Mouse (Mus musculus) MEL-GATA-1-ER (cell line): Measurements from ENCODE around the gene Lhx1.
A peak's percentile ranks its signal among the peaks of the same experiment; 100 is the strongest.

Experiments
- DNase-seq: peaks from one replicate; pipeline ENCODE4 v3.0.0-alpha.2; 2012; ENCODE audit warnings: low read depth; ENCODE audit errors: extremely low read depth

Gene Lhx1

DNA sequence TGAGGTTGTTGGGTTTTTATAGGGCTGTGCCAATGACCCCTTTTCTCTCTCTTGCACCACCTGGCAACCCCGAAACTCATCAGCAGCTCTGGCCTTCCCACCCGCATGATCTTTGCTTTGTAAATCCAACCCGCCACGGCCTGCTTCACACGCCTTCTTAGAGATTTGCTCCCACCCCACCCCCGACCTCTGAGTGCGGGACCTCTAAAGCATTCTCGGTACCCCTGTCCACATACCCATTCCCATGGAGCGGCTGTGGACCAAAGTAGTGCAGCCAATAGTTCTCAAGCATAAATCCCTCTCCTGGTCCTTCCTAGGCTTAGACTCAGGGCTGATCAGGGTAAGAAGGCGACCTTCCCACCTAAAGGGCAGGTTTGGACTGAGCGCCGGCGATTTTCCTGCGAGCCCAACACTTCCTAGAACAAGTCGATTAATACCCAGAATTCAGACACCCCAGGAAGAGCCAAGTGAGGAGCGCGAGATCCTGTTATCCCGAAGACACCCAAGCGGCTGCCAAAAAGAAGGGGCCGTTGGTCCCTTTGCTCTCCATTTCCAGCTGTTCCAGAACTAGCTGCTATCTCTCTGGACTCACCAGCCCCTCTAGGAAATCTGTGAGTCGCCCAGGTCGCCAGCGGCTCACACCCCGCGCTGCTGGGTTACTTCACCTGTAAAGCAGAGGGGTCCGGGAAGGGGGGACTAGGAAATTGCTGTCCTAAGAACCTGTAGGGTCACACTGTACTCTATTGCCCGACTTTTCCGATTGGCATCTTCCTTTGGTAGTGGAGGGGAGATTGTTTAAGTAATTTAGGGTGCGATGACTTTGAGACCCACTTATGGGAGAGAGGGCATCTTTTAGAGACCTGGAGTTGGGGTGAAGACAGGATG lies 1.9 kb upstream of the Lhx1 start:
- no peak for DNase-seq

GRCm38 (mm10) chr11:84526451-84526850 lies 1.1 kb upstream of the Lhx1 start:
- no peak for DNase-seq

DNA sequence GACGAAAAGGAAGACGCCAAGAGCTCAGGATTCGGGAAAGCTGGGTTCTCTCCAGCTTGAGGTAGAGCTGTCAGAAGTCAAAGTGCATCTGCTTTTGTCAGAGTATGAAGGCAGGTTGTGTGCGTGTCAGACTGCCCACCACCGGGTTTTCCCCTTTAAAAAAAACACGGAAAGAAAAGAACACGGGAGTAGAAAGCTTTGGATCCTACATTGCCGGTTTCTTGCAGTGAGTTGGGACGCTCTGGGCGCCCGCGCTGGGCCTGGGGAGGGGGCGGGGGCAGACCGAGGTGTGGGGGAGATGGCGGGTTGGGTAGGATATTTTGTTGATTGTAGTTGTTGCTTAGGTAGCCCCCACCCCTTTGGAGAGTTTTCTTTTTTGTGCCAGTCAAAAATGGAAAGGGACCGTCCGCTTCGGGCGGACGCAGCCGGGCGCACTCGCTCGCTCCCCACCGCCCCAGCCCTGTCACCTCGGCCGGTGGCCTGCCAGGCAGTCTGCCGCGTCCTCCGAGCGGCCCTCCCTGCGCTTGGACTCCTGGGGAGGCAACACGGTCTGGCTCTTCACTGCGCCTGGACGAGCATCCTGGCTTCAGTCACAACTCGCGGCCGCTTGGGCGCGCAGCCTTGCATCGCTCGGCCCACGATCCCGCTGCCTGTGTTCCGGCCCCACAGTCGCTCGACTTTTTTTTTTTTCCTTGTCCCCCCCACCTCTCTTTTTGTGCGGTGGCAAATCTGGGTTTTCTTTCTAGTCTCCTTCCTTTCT lies 644 bp downstream of the Lhx1 start:
- no peak for DNase-seq

DNA sequence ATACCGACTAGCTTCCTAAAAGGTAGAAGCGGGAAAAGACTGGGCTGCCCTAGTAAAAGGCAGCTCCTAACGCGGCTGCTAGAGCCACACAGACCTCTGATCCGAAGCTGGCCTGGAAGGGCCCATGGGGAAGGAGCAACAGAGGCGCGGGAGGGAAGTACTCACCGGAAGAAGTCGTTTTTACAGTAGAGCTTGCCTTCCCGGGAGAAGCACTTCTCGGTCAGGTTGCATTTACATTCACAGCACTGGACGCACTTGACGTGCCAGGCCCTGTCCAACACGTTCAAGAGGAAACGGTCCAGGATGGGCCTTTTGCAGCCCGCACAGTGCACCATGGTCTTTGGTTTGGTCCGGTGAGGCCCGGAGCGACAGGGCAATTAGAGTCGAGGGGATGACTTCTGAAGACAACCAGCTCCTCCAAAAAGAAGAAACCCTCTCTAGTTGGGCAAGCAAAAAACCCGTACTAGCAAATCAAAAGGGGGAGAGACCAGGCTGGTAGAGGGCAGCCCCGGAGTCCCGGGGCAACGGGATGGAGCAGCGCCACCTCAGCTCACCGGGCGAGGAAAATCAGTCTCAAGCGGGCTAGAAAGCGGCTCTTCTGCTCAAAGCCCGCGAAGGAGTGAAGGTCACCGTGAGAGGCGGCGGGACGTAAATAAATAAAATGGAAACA lies 1.4 kb downstream of the Lhx1 start:
- no peak for DNase-seq

DNA sequence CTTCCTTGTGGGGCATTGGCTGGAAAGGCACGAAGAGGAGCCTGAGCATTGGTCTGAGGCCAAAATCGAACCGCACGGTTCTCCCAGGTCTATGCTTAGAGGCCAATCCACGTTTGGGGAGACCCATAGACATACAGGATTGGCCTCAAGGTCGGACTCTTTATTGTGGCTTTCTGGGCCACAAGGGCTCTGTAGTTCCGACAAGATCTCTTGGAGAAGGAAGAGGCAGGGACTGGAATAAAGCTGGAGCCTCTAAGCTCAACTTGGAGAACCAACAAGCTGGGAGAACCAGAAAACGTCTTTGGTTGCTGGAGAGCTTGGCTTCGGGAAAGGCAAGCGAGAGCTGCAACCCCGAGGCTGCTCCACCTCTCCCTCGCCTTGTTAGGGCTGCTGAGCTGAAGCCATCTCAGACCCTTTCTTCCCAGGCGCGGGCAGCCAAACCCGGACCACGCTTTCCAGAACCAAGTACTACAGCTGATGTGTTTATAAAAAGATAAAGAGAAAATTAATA lies 2.0 kb downstream of the Lhx1 start:
- no peak for DNase-seq

- DNase-seq, result no peak
These were observed 2.6 kb downstream of the Lhx1 start for GRCm38 (mm10) chr11:84522577-84523320.

GRCm38 (mm10) chr11:84521751-84522299 lies 3.5 kb downstream of the Lhx1 start:
- DNase-seq, result no peak

- no peak for DNase-seq
These were observed 4.3 kb downstream of the Lhx1 start for GRCm38 (mm10) chr11:84521071-84521390.

GRCm38 (mm10) chr11:84520269-84521070 lies 4.9 kb downstream of the Lhx1 start:
- DNase-seq, result no peak

- no peak for DNase-seq
These were observed 5.6 kb downstream of the Lhx1 start for GRCm38 (mm10) chr11:84519576-84520268.

DNA sequence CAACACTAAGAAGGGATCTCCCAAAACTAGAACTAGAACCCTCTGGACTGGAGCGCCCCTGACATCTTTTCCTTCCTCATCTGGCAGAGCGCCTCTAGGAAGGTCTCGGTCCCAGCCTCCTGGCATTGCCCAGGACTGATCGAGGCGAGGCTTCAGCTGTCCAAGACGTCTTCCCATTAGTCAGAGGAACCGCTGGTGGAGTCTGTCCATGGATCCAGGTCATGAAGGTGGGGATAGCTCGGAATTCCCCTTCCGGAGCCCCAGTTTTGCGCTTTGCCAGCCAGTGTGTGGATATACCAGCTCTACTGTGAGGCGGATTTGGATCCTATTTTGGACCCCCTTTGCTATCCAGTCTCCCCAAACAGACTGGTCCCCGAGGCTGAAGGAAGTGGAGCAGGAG lies 6.3 kb downstream of the Lhx1 start:
- DNase-seq, result no peak

GRCm38 (mm10) chr11:84518261-84518660 lies 7.1 kb downstream of the Lhx1 start:
- no peak for DNase-seq

DNA sequence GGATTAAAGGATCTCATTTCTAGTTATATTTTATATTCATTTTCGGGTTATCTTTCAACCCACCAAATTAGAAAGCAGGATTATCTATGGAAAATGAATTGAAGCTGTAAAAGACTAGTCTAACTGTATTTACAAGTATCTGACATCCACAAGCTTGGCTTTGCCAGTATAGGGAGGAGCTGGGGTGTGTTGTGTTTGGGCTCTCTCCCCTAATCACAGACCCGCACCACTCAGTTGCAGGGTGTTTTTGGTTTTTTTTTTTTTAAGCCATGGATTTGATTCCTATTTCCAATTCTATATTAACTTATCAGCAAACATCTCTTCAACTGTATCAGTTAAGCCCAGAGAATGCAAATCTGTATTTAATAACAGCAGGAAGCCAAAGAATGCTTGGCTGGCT lies 7.9 kb downstream of the Lhx1 start:
- no peak for DNase-seq

DNA sequence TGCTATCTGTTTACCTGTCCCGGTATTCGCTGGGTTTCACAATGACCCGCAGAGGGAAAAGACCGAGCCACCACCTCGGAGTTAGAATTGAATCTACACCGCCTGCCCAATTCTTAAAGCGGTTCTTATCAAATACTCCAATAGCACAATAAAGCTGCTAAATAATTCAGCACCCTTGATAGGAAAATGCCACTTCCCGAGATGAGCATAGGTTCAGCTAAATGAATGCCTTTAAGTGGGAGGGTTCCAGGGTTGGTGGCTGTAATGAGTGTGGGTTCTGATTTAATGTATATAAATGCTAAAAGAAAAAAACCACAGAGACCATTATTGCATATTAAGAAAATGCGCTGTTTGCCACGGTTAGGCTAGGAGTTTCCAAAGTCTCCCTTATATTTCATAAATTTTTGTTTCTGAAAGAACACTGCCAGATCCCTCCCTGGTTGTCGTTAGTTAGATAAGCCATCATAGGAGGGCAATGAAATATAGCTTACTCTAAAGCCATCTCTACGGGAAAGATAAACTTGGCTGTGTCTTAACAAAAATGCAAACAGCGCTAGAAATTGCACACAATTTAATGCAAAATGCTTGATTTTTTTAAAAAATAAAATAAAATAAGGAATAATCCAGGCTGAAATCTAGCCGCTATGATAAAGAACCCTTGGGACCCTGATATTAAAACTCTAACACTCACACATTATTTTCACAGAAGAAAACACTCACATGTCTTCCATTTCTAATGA lies 8.7 kb downstream of the Lhx1 start:
- DNase-seq, result no peak

GRCm38 (mm10) chr11:84513171-84514116 lies 11.9 kb downstream of the Lhx1 start, which contains the start of gene Aatf:
TSS of gene Aatf (minus strand) at chr11:84513522.
- peak; percentile 87 for DNase-seq

DNA sequence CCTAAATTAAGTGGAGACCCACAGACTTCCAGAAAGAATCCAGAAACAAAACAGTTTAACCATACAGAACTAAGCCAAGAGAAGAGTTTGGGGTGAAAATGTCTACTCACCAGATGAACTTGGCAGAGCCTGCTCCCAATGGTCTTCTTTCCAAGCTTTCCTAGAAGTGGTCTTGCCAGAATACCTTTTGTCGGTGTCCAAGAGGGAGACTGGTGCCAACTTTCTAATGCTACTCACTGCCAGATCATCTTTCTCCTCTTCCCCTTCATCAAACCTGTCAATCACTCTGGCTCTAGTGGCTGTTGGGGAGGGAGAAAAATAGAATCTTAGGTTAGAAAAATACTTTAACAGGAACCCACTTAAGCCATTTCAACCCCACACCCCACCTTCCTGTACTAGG lies 13.3 kb downstream of the Lhx1 start:
- DNase-seq, result no peak

GRCm38 (mm10) chr11:84504296-84504695 lies 21.0 kb downstream of the Lhx1 start:
- no peak for DNase-seq

- DNase-seq, result no peak
These were observed 27.4 kb downstream of the Lhx1 start for GRCm38 (mm10) chr11:84497944-84498343.
